Mouse (Mus musculus): Measurements from ENCODE around the gene Ptprr.

GRCm38 (mm10) chr10:115976345-115976744 lies 41.7 kb upstream of the Ptprr start:
- TF ChIP-seq CTCF (IDR thresholded peaks at IDR 0.05; ENCODE audit: low read depth, low read length): no peak
- no peak for TF ChIP-seq POLR2A (IDR thresholded peaks at IDR 0.05; ENCODE audit: borderline replicate concordance, low read depth, low read length)
